ENCODE assay signal across 12 mouse cellular contexts in genomic region chr9:70318601-70319000, GRCm38 (mm10).
DNase-seq lines count a peak whose midpoint lies in the region; ATAC-seq and TF ChIP-seq lines count a peak whose summit lies in the region.
"Had no signal": no experiment of that assay in that cellular context is flagged by ENCODE, and none has a peak within 500 bp of the region (broad histone marks: within the 10 kb centered on the region; RNA-seq: fewer than 3 reads in every experiment).

No protein-coding gene starts in this region.

- no peak overlapping the region for H3K27ac ChIP-seq in heart, adult 2 months
- H3K27ac ChIP-seq: hindbrain, embryonic 15.5 days; neural tube, embryonic 13.5 days had no signal

- intact Hi-C loops in heart, adult 2 months (cut with DNase I): loop anchor here (5.0 kb wide), 1 partner anchor 56 kb away; no protein-coding TSS in a partner anchor
- intact Hi-C loops in heart, postnatal 25 days (cut with DNase I): no loop called here
- intact Hi-C loops in heart, postnatal 36 days (cut with DNase I): no loop called here

- no peak for TF ChIP-seq POLR2A in heart, adult 2 months (IDR thresholded peaks at IDR 0.05; ENCODE audit: insufficient read depth, low read depth, low read length)

- ATAC-seq in inflammation-experienced regulatory T-cells, adult 6 months: no peak

- no peaks in the 10 kb centered on the region for H3K79me2 ChIP-seq in heart, adult 2 months (replicated peaks; ENCODE audit: control insufficient read depth, insufficient read depth, low read length)

- no peak overlapping the region for H3K9ac ChIP-seq in heart, adult 2 months (ENCODE audit: low read depth, low read length)
- H3K9ac ChIP-seq: hindbrain, embryonic 15.5 days; neural tube, embryonic 13.5 days had no signal

- TF ChIP-seq EP300 in heart, adult 2 months (IDR thresholded peaks at IDR 0.05; ENCODE audit: insufficient read depth, low read depth, low read length): 0 out of 2 replicates have a peak, but pooled peaks have one; percentile 23

- peak; percentile 30 to 39 for DNase-seq in heart, adult 2 months
- DNase-seq in heart, postnatal 25 days (ENCODE audit: low spot score): no peak
- DNase-seq in NIH3T3 (ENCODE audit: low read depth): peak; percentile 82
- peak; percentile 17 to 24 for DNase-seq in heart, postnatal 36 days
- DNase-seq in lung, postnatal 14 days: peak; percentile 43
- no peak for DNase-seq in neural tube, embryonic 10.5 days (ENCODE audit: extremely low spot score, low spot score)
- no peak for DNase-seq in frontal cortex, adult 2 months (ENCODE audit: extremely low spot score in 1 of 2, low spot score in 1 of 2)
- DNase-seq: embryo, embryonic 11 days had no signal

- H3K36me3 ChIP-seq in heart, adult 2 months (ENCODE audit: control insufficient read depth, insufficient read depth, low read length): no peaks in the 10 kb centered on the region; the same call in 1 of the 2 replicates
- H3K36me3 ChIP-seq: hindbrain, embryonic 15.5 days; neural tube, embryonic 13.5 days had no signal

- H3K4me1 ChIP-seq in heart, adult 2 months (ENCODE audit: control insufficient read depth, insufficient read depth, low read length): peaks cover 7% of the 10 kb centered on the region
- H3K4me1 ChIP-seq: hindbrain, embryonic 15.5 days; megakaryocyte, embryonic 14.5 days; neural tube, embryonic 13.5 days had no signal

- no peak overlapping the region for H3K4me3 ChIP-seq in heart, adult 2 months
- H3K4me3 ChIP-seq: hindbrain, embryonic 15.5 days; megakaryocyte, embryonic 14.5 days; neural tube, embryonic 13.5 days had no signal

- TF ChIP-seq CTCF in heart, adult 2 months (IDR thresholded peaks at IDR 0.05): no peak

- no peaks in the 10 kb centered on the region for H3K27me3 ChIP-seq in heart, adult 2 months (ENCODE audit: control insufficient read depth, insufficient read depth, low read length)
- H3K27me3 ChIP-seq: hindbrain, embryonic 15.5 days; megakaryocyte, embryonic 14.5 days; neural tube, embryonic 13.5 days had no signal

- 36% methylated on average over 3 of the region's 3 CpGs for WGBS in heart, adult 2 months

Comparison
In these comparisons a context has a peak if more than half of its experiments do, and no peak if none do; other contexts are left out.
1. DNase-seq: peak in heart, adult 2 months (2 of 2), NIH3T3 (single experiment), heart, postnatal 36 days (2 of 2) and lung, postnatal 14 days (single experiment); none in heart, postnatal 25 days (single experiment), neural tube, embryonic 10.5 days (single experiment) and frontal cortex, adult 2 months (0 of 2).